Mouse (Mus musculus) T-helper 17 cell (primary cell): Measurements from ENCODE around the gene Olfr1016.

Experiments
- in situ Hi-C, 2 experiments: fragments of 300-600 bp; cut with MboI, MseI; formaldehyde crosslinking; loops; 1 replicate in 1 of 2; 2 replicates in 1 of 2; pipeline ENCODE4 v1.15.1; 2025; ENCODE audit warnings: high pct_unique_total_duplicates in 2 of 2

Olfr1016 gene

GRCm38 (mm10) chr2:85802444-85802843 is at the start of gene Olfr1016:
TSS of gene Olfr1016 (minus strand) at chr2:85802544.
- in situ Hi-C loops = no loop called here

GRCm38 (mm10) chr2:85846730-85847129 is 44.4 kb upstream of the Olfr1016 start, which contains the start of gene Olfr1020:
TSS of gene Olfr1020 (plus strand) at chr2:85847030.
- in situ Hi-C loops = no loop called here

GRCm38 (mm10) chr2:85845383-85845782 is 43.0 kb upstream of the Olfr1016 start, which contains the start of gene Olfr1019:
TSS of gene Olfr1019 (minus strand) at chr2:85845483.
- in situ Hi-C loops = no loop called here

GRCm38 (mm10) chr2:85818179-85818578 is 15.8 kb upstream of the Olfr1016 start, which contains the start of gene Olfr1018:
TSS of gene Olfr1018 (plus strand) at chr2:85818479.
- in situ Hi-C loops = no loop called here

GRCm38 (mm10) chr2:85804501-85804900 is 2.2 kb upstream of the Olfr1016 start:
- in situ Hi-C loops = no loop called here

GRCm38 (mm10) chr2:85792331-85792730 is 10.0 kb downstream of the Olfr1016 start:
- in situ Hi-C loops = no loop called here

GRCm38 (mm10) chr2:85781717-85782116 is 20.6 kb downstream of the Olfr1016 start, which contains the start of gene Olfr1015:
TSS of gene Olfr1015 (plus strand) at chr2:85782017.
- in situ Hi-C loops = no loop called here

GRCm38 (mm10) chr2:85772413-85772812 is 29.9 kb downstream of the Olfr1016 start, which contains the start of gene Olfr1014:
TSS of gene Olfr1014 (plus strand) at chr2:85772713.
- in situ Hi-C loops = no loop called here

GRCm38 (mm10) chr2:85766798-85767197 is 35.5 kb downstream of the Olfr1016 start, which contains the start of gene Olfr1013:
TSS of gene Olfr1013 (plus strand) at chr2:85767098.
- in situ Hi-C loops = no loop called here

GRCm38 (mm10) chr2:85762666-85763065 is 39.7 kb downstream of the Olfr1016 start, which contains the start of gene Olfr1012:
TSS of gene Olfr1012 (minus strand) at chr2:85762766.
- in situ Hi-C loops = no loop called here

GRCm38 (mm10) chr2:85753822-85754221 is 48.5 kb downstream of the Olfr1016 start:
- in situ Hi-C loops = no loop called here
